Mouse (Mus musculus) spleen, postnatal 4 days (tissue): ENCODE results near the gene Sema7a.

Experiments
- DNase-seq, 2 experiments: peaks; one replicate each; pipeline ENCODE4 v3.0.0; 2022; ENCODE audit warnings: low spot score in 2 of 2

Sema7a gene

DNA sequence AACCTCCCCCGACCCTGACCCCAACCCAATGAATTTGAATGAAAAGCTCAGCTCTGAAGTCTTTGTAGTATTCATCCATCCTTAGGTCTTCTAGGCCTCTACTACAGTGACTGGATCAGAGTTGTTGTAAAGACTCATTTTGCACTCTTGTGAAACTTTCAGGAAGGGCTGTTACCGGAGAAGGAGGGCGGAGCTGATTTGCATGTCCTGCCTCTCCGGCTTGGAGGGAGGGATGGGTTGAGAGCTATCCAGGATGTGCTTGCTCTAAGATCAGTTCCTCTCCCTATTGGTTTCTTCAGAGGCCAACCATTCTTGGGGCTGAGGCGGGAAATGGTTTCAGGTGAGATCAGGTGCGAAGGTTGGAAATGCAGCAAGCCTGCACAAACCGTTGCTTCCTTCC, 71.1 kb downstream of the Sema7a start:
- DNase-seq = no peak

DNA sequence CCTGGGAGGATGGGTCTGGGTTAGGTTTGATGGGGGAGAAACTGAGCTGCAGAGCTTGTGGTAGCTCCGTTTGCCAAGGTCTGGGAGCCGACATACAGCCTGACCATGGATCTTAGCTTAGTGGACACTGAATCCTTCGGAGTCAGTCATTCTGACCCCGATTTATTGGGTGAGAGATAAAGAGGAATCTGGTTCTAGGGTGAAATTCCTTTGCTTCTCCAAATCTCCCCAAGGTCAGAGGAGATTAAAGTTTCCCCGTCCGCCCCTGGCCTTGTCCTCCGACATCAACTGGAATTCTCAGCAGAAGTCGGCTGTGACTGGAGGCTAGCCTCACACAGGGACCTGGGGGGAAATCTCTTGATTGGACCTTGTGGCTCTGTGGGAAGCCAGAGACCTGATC, 71.6 kb downstream of the Sema7a start:
- DNase-seq = no peak
